Mouse (Mus musculus) bone marrow, adult 2 months (tissue): ENCODE measurements around the gene Atp2a1.

Experiments used
- CTCF ChIP-seq: fragments of 200-500 bp; IDR thresholded peaks from 2 replicates; pipeline ENCODE4 v1.5.1; 2011; ENCODE audit warnings: low read length, control low read depth; ENCODE audit not compliant: control insufficient read depth, insufficient read depth
- POLR2A ChIP-seq: fragments of 200-500 bp; IDR thresholded peaks from 2 replicates; pipeline ENCODE4 v1.6.1; 2011; ENCODE audit warnings: low read depth, mild to moderate bottlenecking, control low read depth, low read length, borderline replicate concordance; ENCODE audit not compliant: control insufficient read depth

DNA sequence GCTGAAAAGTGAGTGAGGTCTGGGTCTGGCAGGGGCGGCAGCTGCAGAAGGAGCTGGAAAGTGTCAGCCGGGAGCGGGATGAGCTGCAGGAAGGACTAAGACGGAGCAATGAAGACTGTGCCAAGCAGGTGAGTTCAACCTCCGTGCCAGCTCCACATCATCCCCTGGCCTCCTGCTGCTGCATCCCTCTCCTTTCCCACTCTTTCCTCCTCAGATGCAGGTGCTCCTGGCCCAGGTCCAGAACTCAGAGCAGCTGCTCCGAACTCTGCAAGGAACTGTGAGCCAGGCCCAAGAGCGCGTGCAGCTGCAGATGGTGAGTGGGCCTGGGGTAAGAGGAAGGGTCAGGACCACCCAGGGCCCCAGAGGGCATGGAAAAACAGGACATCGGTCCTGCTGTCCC is 22.8 kb downstream of the Atp2a1 start:
- TF ChIP-seq CTCF (no peak), POLR2A (no peak)
